Mouse (Mus musculus): ENCODE data around the gene Eif4g3.

Eif4g3 gene

GRCm38 (mm10) chr4:137990433-137990832 is 2.4 kb upstream of the Eif4g3 start:
- DNase-seq (ENCODE audit: low read depth, low spot score), result no peak

GRCm38 (mm10) chr4:137991240-137991639 is 1.6 kb upstream of the Eif4g3 start:
- no peak for DNase-seq (ENCODE audit: low read depth, low spot score)

GRCm38 (mm10) chr4:137993291-137993758 is 503 bp downstream of the Eif4g3 start:
- peak; percentile 88 for DNase-seq (ENCODE audit: low read depth, low spot score)

GRCm38 (mm10) chr4:137993821-137994561 is 1.2 kb downstream of the Eif4g3 start:
- DNase-seq (ENCODE audit: low read depth, low spot score), result no peak

GRCm38 (mm10) chr4:137994562-137995336 is 1.9 kb downstream of the Eif4g3 start:
- DNase-seq (ENCODE audit: low read depth, low spot score), result no peak

- no peak for DNase-seq (ENCODE audit: low read depth, low spot score)
Observed at GRCm38 (mm10) chr4:137995399-137995798, 2.6 kb downstream of the Eif4g3 start.

- no peak for DNase-seq (ENCODE audit: low read depth, low spot score)
Observed at GRCm38 (mm10) chr4:137998232-137998631, 5.4 kb downstream of the Eif4g3 start.

- no peak for DNase-seq (ENCODE audit: low read depth, low spot score)
Observed at GRCm38 (mm10) chr4:138000682-138001081, 7.9 kb downstream of the Eif4g3 start.

GRCm38 (mm10) chr4:138003909-138004610 is 11.2 kb downstream of the Eif4g3 start:
- DNase-seq (ENCODE audit: low read depth, low spot score), result no peak

- DNase-seq (ENCODE audit: low read depth, low spot score), result no peak
Observed at GRCm38 (mm10) chr4:138005781-138006180, 13.0 kb downstream of the Eif4g3 start.

- DNase-seq (ENCODE audit: low read depth, low spot score), result no peak
Observed at GRCm38 (mm10) chr4:138006951-138007613, 14.3 kb downstream of the Eif4g3 start.

GRCm38 (mm10) chr4:138008646-138009045 is 15.8 kb downstream of the Eif4g3 start:
- no peak for DNase-seq (ENCODE audit: low read depth, low spot score)

GRCm38 (mm10) chr4:138009786-138010502 is 17.1 kb downstream of the Eif4g3 start:
- no peak for DNase-seq (ENCODE audit: low read depth, low spot score)

GRCm38 (mm10) chr4:138013723-138014479 is 21.1 kb downstream of the Eif4g3 start:
- DNase-seq (ENCODE audit: low read depth, low spot score), result no peak

GRCm38 (mm10) chr4:138015966-138016365 is 23.1 kb downstream of the Eif4g3 start:
- no peak for DNase-seq (ENCODE audit: low read depth, low spot score)

GRCm38 (mm10) chr4:138017085-138017637 is 24.3 kb downstream of the Eif4g3 start:
- DNase-seq (ENCODE audit: low read depth, low spot score), result no peak

GRCm38 (mm10) chr4:138018011-138018410 is 25.2 kb downstream of the Eif4g3 start:
- no peak for DNase-seq (ENCODE audit: low read depth, low spot score)

GRCm38 (mm10) chr4:138020231-138020630 is 27.4 kb downstream of the Eif4g3 start:
- no peak for DNase-seq (ENCODE audit: low read depth, low spot score)

- DNase-seq (ENCODE audit: low read depth, low spot score), result no peak
Observed at GRCm38 (mm10) chr4:138021651-138022050, 28.8 kb downstream of the Eif4g3 start.

- DNase-seq (ENCODE audit: low read depth, low spot score), result no peak
Observed at GRCm38 (mm10) chr4:138022761-138023160, 29.9 kb downstream of the Eif4g3 start.
